Mouse (Mus musculus): ENCODE results near the gene Tmem59l. TPM values are rescaled to one million over a fixed set of nuclear protein-coding genes. Genes with fewer than 3 reads are reported as not detected.

The Tmem59l gene
- polyA plus RNA-seq, 2 experiments from 2014 or later: 0.22 TPM; not detected in 1

GRCm38 (mm10) chr8:70459636-70460035 is 27.5 kb downstream of the Tmem59l start:
- ATAC-seq: no peak

- no peak for ATAC-seq
Observed at GRCm38 (mm10) chr8:70458462-70458861, 28.7 kb downstream of the Tmem59l start.

GRCm38 (mm10) chr8:70457882-70458281 is 29.3 kb downstream of the Tmem59l start:
- no peak for ATAC-seq

GRCm38 (mm10) chr8:70456996-70457395 is 30.2 kb downstream of the Tmem59l start:
- ATAC-seq: no peak

GRCm38 (mm10) chr8:70453852-70454251 is 33.3 kb downstream of the Tmem59l start:
- ATAC-seq: no peak

GRCm38 (mm10) chr8:70452196-70452966 is 34.8 kb downstream of the Tmem59l start:
- no peak for ATAC-seq

GRCm38 (mm10) chr8:70447639-70448420 is 39.3 kb downstream of the Tmem59l start:
- ATAC-seq: no peak

GRCm38 (mm10) chr8:70445988-70446387 is 41.2 kb downstream of the Tmem59l start:
- no peak for ATAC-seq

GRCm38 (mm10) chr8:70443326-70443725 is 43.8 kb downstream of the Tmem59l start:
- ATAC-seq: no peak

GRCm38 (mm10) chr8:70441565-70441964 is 45.6 kb downstream of the Tmem59l start:
- no peak for ATAC-seq

GRCm38 (mm10) chr8:70440246-70440645 is 46.9 kb downstream of the Tmem59l start:
- ATAC-seq: no peak

- peak; percentile 42 for ATAC-seq
Observed at GRCm38 (mm10) chr8:70439848-70440179, 47.3 kb downstream of the Tmem59l start.

- ATAC-seq: peak; percentile 87
Observed at GRCm38 (mm10) chr8:70439055-70439847, 47.9 kb downstream of the Tmem59l start, which contains the start of gene Crtc1. Crtc1 (minus strand) TSS chr8:70439579.

- no peak for ATAC-seq
Observed at GRCm38 (mm10) chr8:70438423-70438822, 48.7 kb downstream of the Tmem59l start.

GRCm38 (mm10) chr8:70435156-70435555 is 52.0 kb downstream of the Tmem59l start:
- ATAC-seq: no peak

Other genes with a start within 250 kb of the Tmem59l start
- under 1 TPM in 1 of 2 experiments, not detected in 1; 0.66 TPM for gene Homer3, start 204.5 kb downstream of the Tmem59l start, polyA plus RNA-seq (2017; shearing (Covaris generic))
- gene Ddx49, start 184.9 kb downstream of the Tmem59l start, polyA plus RNA-seq (2017; shearing (Covaris generic)): 10 to 100 TPM; 44.3 to 46.8 TPM
- gene Cope, start 184.8 kb downstream of the Tmem59l start, polyA plus RNA-seq (2017; shearing (Covaris generic)): 100 to 1,000 TPM; 312 to 332 TPM
- not detected for gene Cers1, start 171.6 kb downstream of the Tmem59l start, polyA plus RNA-seq (2017; shearing (Covaris generic))
- under 1 TPM in 1 of 2 experiments, not detected in 1; 0.79 TPM for gene Gdf1, start 157.5 kb downstream of the Tmem59l start, polyA plus RNA-seq (2017; shearing (Covaris generic))
- 10 to 100 TPM; 12.1 to 15.3 TPM for gene Upf1, start 134.1 kb downstream of the Tmem59l start, polyA plus RNA-seq (2017; shearing (Covaris generic))
- gene Comp, start 113.8 kb downstream of the Tmem59l start, polyA plus RNA-seq (2017; shearing (Covaris generic)): under 1 TPM in 1 of 2 experiments, not detected in 1; 0.95 TPM
- 1 to 10 TPM; 7.1 to 8.4 TPM for gene Crtc1, start 47.8 kb downstream of the Tmem59l start, polyA plus RNA-seq (2017; shearing (Covaris generic))
- 1 to 10 TPM; 7.2 to 9.5 TPM for gene Klhl26, start 10.4 kb downstream of the Tmem59l start, polyA plus RNA-seq (2017; shearing (Covaris generic))
- gene Crlf1, start 5.8 kb upstream of the Tmem59l start, polyA plus RNA-seq (2017; shearing (Covaris generic)): not detected
- 10 to 100 TPM; 89.0 to 95.4 TPM for gene Rex1bd, start 19.4 kb upstream of the Tmem59l start, polyA plus RNA-seq (2017; shearing (Covaris generic))
- 1,000 to 10,000 TPM; 3,631 to 4,013 TPM for gene Uba52, start 23.4 kb upstream of the Tmem59l start, polyA plus RNA-seq (2017; shearing (Covaris generic))
- 100 to 1,000 TPM; 131 to 163 TPM for gene Fkbp8, start 40.4 kb upstream of the Tmem59l start, polyA plus RNA-seq (2017; shearing (Covaris generic))
- gene Kxd1, start 40.6 kb upstream of the Tmem59l start, polyA plus RNA-seq (2017; shearing (Covaris generic)): 100 to 1,000 TPM; 176 to 180 TPM
- gene Ell, start 52.1 kb upstream of the Tmem59l start, polyA plus RNA-seq (2017; shearing (Covaris generic)): 10 to 100 TPM; 27.8 to 35.2 TPM
- gene Isyna1, start 107.0 kb upstream of the Tmem59l start, polyA plus RNA-seq (2017; shearing (Covaris generic)): 10 to 100 TPM; 19.3 to 44.6 TPM
- 10 to 100 TPM; 15.8 to 17.7 TPM for gene Ssbp4, start 121.5 kb upstream of the Tmem59l start, polyA plus RNA-seq (2017; shearing (Covaris generic))
- 1 to 10 TPM in 1 of 2 experiments, under 1 TPM in 1; 0.54 to 1.0 TPM for gene Lrrc25, start 128.8 kb upstream of the Tmem59l start, polyA plus RNA-seq (2017; shearing (Covaris generic))
- not detected for gene Gdf15, start 145.1 kb upstream of the Tmem59l start, polyA plus RNA-seq (2017; shearing (Covaris generic))
- 1 to 10 TPM; 7.1 to 7.4 TPM for gene Pgpep1, start 173.0 kb upstream of the Tmem59l start, polyA plus RNA-seq (2017; shearing (Covaris generic))
- gene Lsm4, start 185.9 kb upstream of the Tmem59l start, polyA plus RNA-seq (2017; shearing (Covaris generic)): 100 to 1,000 TPM; 115 to 120 TPM
- gene Jund, start 211.6 kb upstream of the Tmem59l start, polyA plus RNA-seq (2017; shearing (Covaris generic)): 10 to 100 TPM; 12.5 to 20.0 TPM
- not detected for gene Iqcn, start 216.1 kb upstream of the Tmem59l start, polyA plus RNA-seq (2017; shearing (Covaris generic))
- not detected for gene Gm3336, start 231.2 kb upstream of the Tmem59l start, polyA plus RNA-seq (2017; shearing (Covaris generic))
- under 1 TPM; 0.47 to 0.95 TPM for gene Pde4c, start 236.4 kb upstream of the Tmem59l start, polyA plus RNA-seq (2017; shearing (Covaris generic))

Measured in activated CD4-positive, CD25-positive, alpha-beta regulatory T cell, adult 4 months (primary cell).